8 mouse cellular contexts compared by ENCODE assay signal in the genomic region with DNA sequence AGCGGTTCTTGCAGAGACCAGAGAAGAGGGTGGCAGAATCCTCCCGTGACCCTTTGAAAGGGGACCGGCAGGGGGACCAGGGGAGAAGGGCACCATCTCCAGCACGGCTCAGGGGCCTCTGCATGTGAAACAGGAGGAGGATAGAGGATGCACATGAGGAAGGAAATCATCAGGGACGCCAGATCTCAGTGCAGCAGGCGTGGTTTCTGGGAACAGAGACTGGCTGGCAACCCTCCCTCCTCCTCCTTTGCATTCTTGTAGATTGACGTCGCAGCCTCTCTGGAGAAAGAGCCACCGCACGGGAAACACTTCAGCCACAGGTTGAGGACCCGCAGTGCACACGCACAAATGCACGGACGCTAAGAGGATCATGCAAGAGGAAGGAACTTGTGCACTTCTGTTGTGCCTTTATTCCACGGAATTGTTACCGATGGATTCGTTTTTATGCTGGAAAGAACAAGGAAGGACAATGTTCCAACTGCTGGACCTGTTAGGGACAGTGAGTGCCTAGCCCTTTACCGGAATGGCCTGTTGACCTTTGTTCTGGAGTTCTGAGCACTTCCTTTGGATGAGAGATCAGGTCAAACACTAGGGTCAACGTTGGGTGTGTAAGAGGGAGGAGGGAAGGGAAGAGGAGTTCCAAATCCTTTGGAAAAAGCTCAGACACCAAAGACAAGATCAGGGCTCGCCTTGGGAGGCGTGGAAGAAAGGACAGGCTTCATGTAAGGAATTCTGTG. TPM values are rescaled to one million over a fixed set of nuclear protein-coding genes. Genes with fewer than 3 reads are reported as not detected.
A peak's percentile ranks its signal among the peaks of the same experiment; 100 is the strongest.
DNase-seq lines count a peak whose midpoint lies in the region; ATAC-seq and TF ChIP-seq lines count a peak whose summit lies in the region.

No protein-coding gene starts in this region.

- H3K9me3 ChIP-seq in ES-Bruce4 (replicated peaks; ENCODE audit: control insufficient read depth, insufficient read depth, low read length, poor library complexity, severe bottlenecking), result no peaks in the 10 kb centered on the region

- TF ChIP-seq EP300 in ES-Bruce4 (IDR thresholded peaks at IDR 0.05; ENCODE audit: insufficient read depth, low read depth, low read length), result no peak

- no peak for ATAC-seq in erythroid progenitor cell, adult 5-6 weeks (replicated peaks; ENCODE audit: low FRiP score, poor library complexity, severe bottlenecking)

- peaks cover 3% of the 10 kb centered on the region for H3K4me1 ChIP-seq in ES-Bruce4 (ENCODE audit: control insufficient read depth, insufficient read depth, low read length)

- no peak for TF ChIP-seq POLR2A in ES-Bruce4 (IDR thresholded peaks at IDR 0.05; ENCODE audit: insufficient read depth, low read length)

- H3K9ac ChIP-seq in ES-Bruce4 (ENCODE audit: low read depth, poor library complexity, severe bottlenecking), result peak overlapping the region; percentile 35

- peak overlapping the region; percentile 89 for H3K27ac ChIP-seq in ES-Bruce4 (ENCODE audit: insufficient read depth, low read length)

- H3K4me3 ChIP-seq in ES-Bruce4 (ENCODE audit: low read depth, low read length), result peak overlapping the region; percentile 65

- no peaks in the 10 kb centered on the region for H3K36me3 ChIP-seq in ES-Bruce4 (ENCODE audit: control insufficient read depth, insufficient read depth, low read length, poor library complexity, severe bottlenecking)

- peak; percentile 80 for DNase-seq in adrenal gland, adult 2 months
- peak; percentile 69 for DNase-seq in heart, adult 8-10 months (ENCODE audit: low spot score)
- peak; percentile 52 for DNase-seq in kidney, postnatal 10 days
- DNase-seq in lung, postnatal 36 days, result peak; percentile 89
- DNase-seq in cerebellum, adult 9-11 months, result no peak
- DNase-seq in frontal cortex, postnatal 14 days (ENCODE audit: low spot score in 2 of 2), result no peak

- TF ChIP-seq CTCF in ES-Bruce4 (IDR thresholded peaks at IDR 0.05; ENCODE audit: low read depth, low read length), result no peak

- H3K27me3 ChIP-seq in ES-Bruce4 (ENCODE audit: control insufficient read depth, insufficient read depth, low read length, poor library complexity, severe bottlenecking), result no peaks in the 10 kb centered on the region

RNA-seq across cellular contexts. Expression of a gene that starts 19.9 kb away (rescaled TPM):
- polyA plus RNA-seq in ES-Bruce4 (2011; ENCODE audit: insufficient read depth, insufficient read length, low read depth, missing spikeins), result 106 and 107 TPM in 2 replicates
- total RNA-seq in adrenal gland, adult 2 months (2021), result 100 to 1,000 TPM; 176 to 197 TPM
- 29.7 and 61.1 TPM in 2 replicates for polyA plus RNA-seq in adrenal gland, adult 2 months (2012; rRNA removed)
- total RNA-seq in heart, adult 8-10 months (2022), result 10 to 100 TPM; 18.9 to 30.4 (median 20.9) TPM
- total RNA-seq in erythroid progenitor cell, adult 5-6 weeks (2015; ENCODE audit: low replicate concordance), result 33.9 and 45.7 TPM in 2 replicates
- 20.4 and 40.2 TPM in 2 replicates for total RNA-seq in erythroid progenitor cell, adult 5-6 weeks (2017; ENCODE audit: low replicate concordance)

RNA-seq across cellular contexts. Expression of a gene that starts 35.7 kb away (rescaled TPM):
- polyA plus RNA-seq in ES-Bruce4 (2011; ENCODE audit: insufficient read depth, insufficient read length, low read depth, missing spikeins), result 137 and 150 TPM in 2 replicates
- total RNA-seq in adrenal gland, adult 2 months (2021), result 100 to 1,000 TPM; 182 to 188 TPM
- 5.1 TPM in 2 replicates for polyA plus RNA-seq in adrenal gland, adult 2 months (2012; rRNA removed)
- 100 to 1,000 TPM; 162 to 197 (median 180) TPM for total RNA-seq in heart, adult 8-10 months (2022)
- 16.3 and 35.7 TPM in 2 replicates for total RNA-seq in erythroid progenitor cell, adult 5-6 weeks (2015; ENCODE audit: low replicate concordance)
- total RNA-seq in erythroid progenitor cell, adult 5-6 weeks (2017; ENCODE audit: low replicate concordance), result 3.3 and 34.5 TPM in 2 replicates

RNA-seq across cellular contexts. Expression of a gene that starts 35.8 kb away (rescaled TPM):
- 62.5 and 64.5 TPM in 2 replicates for polyA plus RNA-seq in ES-Bruce4 (2011; ENCODE audit: insufficient read depth, insufficient read length, low read depth, missing spikeins)
- 10 to 100 TPM; 15.3 to 28.5 TPM for total RNA-seq in adrenal gland, adult 2 months (2021)
- 11.3 and 13.3 TPM in 2 replicates for polyA plus RNA-seq in adrenal gland, adult 2 months (2012; rRNA removed)
- total RNA-seq in heart, adult 8-10 months (2022), result 10 to 100 TPM in 2 of 4 experiments, 1 to 10 TPM in 2; 7.9 to 11.0 (median 9.7) TPM
- 7.2 and 20.5 TPM in 2 replicates for total RNA-seq in erythroid progenitor cell, adult 5-6 weeks (2015; ENCODE audit: low replicate concordance)
- total RNA-seq in erythroid progenitor cell, adult 5-6 weeks (2017; ENCODE audit: low replicate concordance), result 18.0 and 19.9 TPM in 2 replicates

Comparison
In these comparisons a context has a peak if more than half of its experiments do, and no peak if none do; other contexts are left out.
1. DNase-seq: peak in adrenal gland, adult 2 months (single experiment), heart, adult 8-10 months (single experiment), kidney, postnatal 10 days (single experiment) and lung, postnatal 36 days (single experiment); none in cerebellum, adult 9-11 months (single experiment) and frontal cortex, postnatal 14 days (0 of 2).
2. RNA of a gene that starts 35.7 kb away (total RNA-seq): 162 to 197 TPM in heart, adult 8-10 months and 182 to 188 TPM in adrenal gland, adult 2 months; 3.3 to 35.7 TPM in erythroid progenitor cell, adult 5-6 weeks; every median in the first group is over 4 times any median in the second.